Mouse (Mus musculus) thymus, adult 2 months (tissue): ENCODE measurements around the gene Nms. TPM values are rescaled to one million over a fixed set of nuclear protein-coding genes. Genes with fewer than 3 reads are reported as not detected.

Source experiments
- DNase-seq: peaks from one replicate; pipeline ENCODE4 v3.0.0; 2021
- H3K27ac ChIP-seq: fragments of 200-500 bp; 2 replicates; pipeline ENCODE4 v1.5.1; 2012; ENCODE audit warnings: low read length, control low read depth; ENCODE audit not compliant: control insufficient read depth, insufficient read depth
- H3K27me3 ChIP-seq: fragments of 200-500 bp; 2 replicates; pipeline ENCODE4 v1.6.1; 2012; ENCODE audit warnings: mild to moderate bottlenecking, low read length, moderate library complexity, mixed read lengths; ENCODE audit not compliant: control insufficient read depth, insufficient read depth
- H3K36me3 ChIP-seq: fragments of 200-500 bp; 2 replicates; pipeline ENCODE4 v1.6.1; 2012; ENCODE audit warnings: mild to moderate bottlenecking, low read length, moderate library complexity; ENCODE audit not compliant: control insufficient read depth, insufficient read depth
- H3K4me1 ChIP-seq: fragments of 200-500 bp; replicated peaks from 2 replicates; pipeline ENCODE4 v1.6.1; 2012; ENCODE audit warnings: low read length; ENCODE audit not compliant: control insufficient read depth, insufficient read depth
- H3K4me3 ChIP-seq: fragments of 200-500 bp; 2 replicates; pipeline ENCODE4 v1.5.1; 2012; ENCODE audit warnings: mild to moderate bottlenecking, low read length, control low read depth, moderate library complexity; ENCODE audit not compliant: control insufficient read depth, insufficient read depth
- CTCF ChIP-seq: fragments of 200-500 bp; IDR thresholded peaks from 2 replicates; pipeline ENCODE4 v1.5.1; 2012; ENCODE audit warnings: mild to moderate bottlenecking, control low read depth, low read length, moderate library complexity, borderline replicate concordance; ENCODE audit not compliant: control insufficient read depth, poor library complexity, insufficient read depth; ENCODE audit errors: extremely low read depth
- POLR2A ChIP-seq: fragments of 200-500 bp; IDR thresholded peaks from 2 replicates; pipeline ENCODE4 v1.6.1; 2012; ENCODE audit warnings: mild to moderate bottlenecking, low read length, control low read depth, moderate library complexity; ENCODE audit not compliant: control insufficient read depth, poor library complexity, insufficient read depth; ENCODE audit errors: extremely low read depth
- WGBS: fragments of 180-500 bp; shearing (Covaris S2); methylation state at CpG from one replicate; pipeline ENCODE4 v1.1.7; 2018; 5-methylcytosine and 5-hydroxymethylcytosine counted together
- polyA plus RNA-seq: library from polyadenylated mRNA; depleted of rRNA; stranded (reverse); fragments of >200 nt; gene quantifications from 2 replicates; pipeline ENCODE4 v1.2.3, GENCODE M21; 2012; rRNA removed

Gene Nms
- polyA plus RNA-seq, 1 experiment: 0.27 TPM

DNA sequence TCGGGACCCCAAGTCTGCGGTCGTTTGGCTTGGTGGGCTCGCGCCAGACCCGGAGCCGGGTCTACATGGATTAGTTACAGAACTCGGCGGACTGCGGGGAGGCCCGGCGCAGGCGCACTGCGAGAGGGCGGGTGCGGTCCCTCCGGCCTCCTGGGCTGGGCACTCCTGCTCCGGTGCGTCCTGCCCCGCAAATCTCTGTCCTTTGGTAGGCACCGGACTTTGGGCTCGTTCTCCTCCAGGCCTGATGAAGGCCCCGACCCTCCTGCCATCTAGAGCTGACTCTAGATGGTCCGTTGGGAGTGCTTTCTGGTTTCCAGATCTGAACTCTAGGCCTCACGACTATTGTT, 48.9 kb downstream of the Nms start:
- Histone ChIP-seq H3K36me3 (no peaks in the 10 kb centered on the region), H3K4me1 (peaks cover 9% of the 10 kb centered on the region), H3K4me3 (peak overlapping the region; percentile 84), H3K27me3 (no peaks in the 10 kb centered on the region), H3K27ac (no peak overlapping the region)
- DNase-seq: no peak
- under 1% methylated on average over 25 of the region's 25 CpGs for WGBS
- 0 out of 2 replicates have a peak, but pooled peaks have one; percentile 35 for TF ChIP-seq POLR2A
- TF ChIP-seq CTCF: 0 out of 2 replicates have a peak, but pooled peaks have one; percentile 14

GRCm38 (mm10) chr1:38988357-38988756, 49.4 kb downstream of the Nms start:
- TF ChIP-seq CTCF (no peak), POLR2A (no peak)
- 29% methylated on average over 7 of the region's 7 CpGs for WGBS
- peaks cover under 1% of the 10 kb centered on the region; the same call in 1 of the 2 replicates for H3K36me3 ChIP-seq
- peaks cover 9% of the 10 kb centered on the region for H3K4me1 ChIP-seq
- no peak for DNase-seq
- no peaks in the 10 kb centered on the region for H3K27me3 ChIP-seq
- no peak overlapping the region; the same call in 1 of the 2 replicates for H3K4me3 ChIP-seq
- H3K27ac ChIP-seq: no peak overlapping the region

DNA sequence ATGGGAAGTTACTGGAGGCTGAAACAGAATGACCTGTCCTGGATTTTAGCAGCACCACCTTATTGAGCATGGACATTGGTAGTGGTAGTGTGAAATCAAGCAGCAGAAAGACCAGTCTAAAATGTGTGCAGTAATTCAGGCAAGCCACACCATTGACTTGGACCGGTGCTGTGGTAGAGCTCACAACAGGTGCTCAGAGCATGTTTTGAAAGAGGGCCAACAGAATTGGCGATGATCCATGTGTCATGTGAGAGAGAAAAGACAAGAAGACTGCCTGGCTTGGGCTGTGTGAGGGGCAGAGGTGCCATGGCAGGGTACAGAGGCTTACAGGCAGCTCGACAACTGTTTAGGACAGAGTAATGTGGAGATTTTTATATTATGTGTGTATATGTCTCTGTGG, 53.4 kb downstream of the Nms start:
- DNase-seq: no peak
- H3K36me3 ChIP-seq: peaks cover 28% of the 10 kb centered on the region
- H3K4me1 ChIP-seq: peaks cover 5% of the 10 kb centered on the region
- H3K27ac ChIP-seq: no peak overlapping the region
- WGBS: 83% methylated on average over 3 of the region's 3 CpGs
- TF ChIP-seq POLR2A (no peak), CTCF (no peak)
- H3K4me3 ChIP-seq: no peak overlapping the region
- no peaks in the 10 kb centered on the region for H3K27me3 ChIP-seq

Other genes with a start within 250 kb of the Nms start
- 0.46 and 0.47 TPM in 2 replicates for gene Lonrf2, start 102.4 kb upstream of the Nms start, polyA plus RNA-seq
- 20.5 and 20.9 TPM in 2 replicates for gene Chst10, start 41.0 kb upstream of the Nms start, polyA plus RNA-seq
- 18.0 and 22.2 TPM in 2 replicates for gene Pdcl3, start 46.5 kb downstream of the Nms start, polyA plus RNA-seq